Mouse (Mus musculus) stomach, postnatal 0 days (tissue): Measurements from ENCODE around the gene Gabarapl2. TPM values are rescaled to one million over a fixed set of nuclear protein-coding genes. Genes with fewer than 3 reads are reported as not detected.

Experiments used
- ATAC-seq: fragments of 200-750 bp; cut with Nextera tagmentation; 2 replicates; pipeline ENCODE4 v1.8.0; 2017; ENCODE audit not compliant: low FRiP score, low TSS enrichment
- DNase-seq: peaks from one replicate; pipeline ENCODE4 v3.0.0-alpha.2; 2016; ENCODE audit warnings: low spot score
- H3K27ac ChIP-seq: fragments of 300-500 bp; sonication (generic); replicated peaks from 2 replicates; pipeline ENCODE4 v1.5.1; 2014; ENCODE audit warnings: mild to moderate bottlenecking, control low read depth
- H3K27me3 ChIP-seq: fragments of 300-500 bp; sonication (generic); 2 replicates; pipeline ENCODE4 v1.6.1; 2014; ENCODE audit warnings: low read length; ENCODE audit not compliant: control insufficient read depth, insufficient read depth
- H3K36me3 ChIP-seq: fragments of 300-500 bp; sonication (generic); 2 replicates; pipeline ENCODE4 v1.6.1; 2014; ENCODE audit warnings: low read length, mixed read lengths; ENCODE audit not compliant: control insufficient read depth, insufficient read depth
- H3K4me1 ChIP-seq: fragments of 300-500 bp; sonication (generic); replicated peaks from 2 replicates; pipeline ENCODE4 v1.6.1; 2014; ENCODE audit warnings: antibody characterized with exemption; ENCODE audit not compliant: control insufficient read depth, insufficient read depth
- H3K4me2 ChIP-seq: fragments of 300-500 bp; sonication (generic); replicated peaks from 2 replicates; pipeline ENCODE4 v1.6.1; 2014; ENCODE audit warnings: low read depth, mild to moderate bottlenecking, control low read depth, moderate library complexity
- H3K4me3 ChIP-seq: fragments of 300-500 bp; sonication (generic); 2 replicates; pipeline ENCODE4 v1.5.1; 2014; ENCODE audit warnings: low read depth, low read length, control low read depth
- H3K9ac ChIP-seq: fragments of 300-500 bp; sonication (generic); 2 replicates; pipeline ENCODE4 v1.6.1; 2014; ENCODE audit warnings: mild to moderate bottlenecking, low read length, control low read depth, mixed read lengths
- H3K9me3 ChIP-seq: fragments of 300-500 bp; sonication (generic); 2 replicates; pipeline ENCODE4 v1.6.1; 2016; ENCODE audit warnings: low read length; ENCODE audit not compliant: control insufficient read depth
- CTCF ChIP-seq: IDR thresholded peaks from 2 replicates; pipeline ENCODE4 v1.5.1; 2016; ENCODE audit warnings: antibody characterized with exemption, low read depth, mild to moderate bottlenecking, moderate library complexity
- EP300 ChIP-seq: optimal IDR thresholded peaks from 2 replicates; pipeline ENCODE3; 2016; ENCODE audit warnings: antibody characterized with exemption
- WGBS: fragments of 180-500 bp; shearing (Covaris S2); extraction: QIAGEN DNeasy Blood & Tissue Kit; methylation state at CpG from one replicate; pipeline ENCODE4 v1.1.7; 2014; 5-methylcytosine and 5-hydroxymethylcytosine counted together
- polyA plus RNA-seq: library from polyadenylated mRNA; unstranded; fragments of >200 nt; fragmentation: Nextera tagmentation; extraction: Ambion mirVana; gene quantifications from 2 replicates; pipeline ENCODE4 v1.2.1, GENCODE M21; 2015

The Gabarapl2 gene
- polyA plus RNA-seq, 1 experiment from 2014 or later, result 290 TPM

GRCm38 (mm10) chr8:111951317-111951716 lies 10.8 kb downstream of the Gabarapl2 start:
- no peak for ATAC-seq
- WGBS, result 96% methylated on average over 7 of the region's 7 CpGs
- no peaks in the 10 kb centered on the region for H3K27me3 ChIP-seq

DNA sequence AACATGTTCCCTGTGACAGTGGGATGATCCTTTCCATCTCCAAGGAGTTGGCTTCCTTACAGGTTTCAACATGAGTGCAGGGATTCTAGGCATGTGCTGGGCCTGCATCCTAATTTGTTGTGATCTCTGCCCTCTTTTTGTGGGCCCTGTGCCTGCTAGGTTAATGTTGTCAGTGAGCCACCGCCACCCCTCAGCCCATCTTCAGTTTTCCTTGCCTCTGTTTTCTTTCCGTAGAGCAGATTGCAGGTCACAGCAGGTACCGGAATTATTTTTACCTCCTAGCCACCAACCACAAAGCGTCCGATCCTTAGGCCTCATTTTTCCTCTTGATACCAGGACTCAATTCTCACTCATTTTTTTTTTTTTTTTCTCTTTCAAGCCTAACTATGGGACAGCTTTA lies 11.4 kb downstream of the Gabarapl2 start:
- Histone ChIP-seq H3K4me3 (no peak overlapping the region), H3K9me3 (no peaks in the 10 kb centered on the region), H3K4me1 (no peaks in the 10 kb centered on the region), H3K27me3 (no peaks in the 10 kb centered on the region), H3K27ac (no peak overlapping the region), H3K4me2 (no peak overlapping the region), H3K36me3 (peaks cover 16% of the 10 kb centered on the region), H3K9ac (no peak overlapping the region)
- no peak for ATAC-seq
- DNase-seq, result no peak
- TF ChIP-seq CTCF, result no peak
- no peak for TF ChIP-seq EP300
- 100% methylated on average over 5 of the region's 5 CpGs for WGBS

More at GRCm38 (mm10) chr8:111951317-111951716, 10.8 kb downstream of the Gabarapl2 start:
- Histone ChIP-seq H3K4me3 (no peak overlapping the region), H3K4me2 (no peak overlapping the region), H3K4me1 (no peaks in the 10 kb centered on the region), H3K9me3 (no peaks in the 10 kb centered on the region), H3K36me3 (peaks cover 15% of the 10 kb centered on the region), H3K27ac (no peak overlapping the region), H3K9ac (no peak overlapping the region)
- TF ChIP-seq CTCF (no peak), EP300 (no peak)
- DNase-seq, result no peak

DNA sequence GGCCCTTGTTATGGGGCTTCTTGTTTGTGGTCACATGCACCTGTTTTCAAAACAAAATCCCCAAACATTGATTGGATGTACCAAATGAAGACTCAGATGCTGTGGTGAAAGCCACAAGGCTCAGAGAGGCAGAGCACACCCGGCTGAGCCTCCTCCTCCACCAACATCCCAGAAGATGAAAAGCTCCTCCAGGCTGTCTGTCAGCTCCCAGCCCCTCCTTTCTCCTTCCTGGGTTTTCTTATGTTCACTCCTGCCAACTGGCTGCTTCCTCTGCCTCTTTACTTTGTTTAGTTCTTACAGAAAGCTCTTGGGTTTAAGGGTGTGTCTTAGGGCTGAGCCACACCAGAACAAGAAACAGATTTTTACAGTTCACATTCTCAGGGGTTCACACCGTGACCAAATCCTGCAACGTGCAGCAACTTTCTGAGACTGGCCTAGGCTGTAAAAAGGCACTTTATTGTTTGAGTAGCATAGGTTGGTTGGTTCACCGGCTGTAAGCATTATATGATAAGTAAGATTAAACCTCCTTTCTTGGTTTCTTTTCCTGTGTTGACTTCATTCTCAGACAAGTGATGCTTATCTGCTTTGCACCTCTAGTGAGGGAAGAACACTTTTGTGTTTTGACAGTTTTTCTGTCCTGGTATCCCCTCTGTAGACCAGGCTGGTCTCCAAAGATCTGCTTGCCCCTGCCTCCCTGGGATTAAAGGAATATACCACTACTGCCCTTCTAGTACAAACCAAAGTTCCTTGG lies 14.5 kb downstream of the Gabarapl2 start:
- Histone ChIP-seq H3K4me2 (no peak overlapping the region), H3K9ac (no peak overlapping the region), H3K27me3 (no peaks in the 10 kb centered on the region), H3K27ac (no peak overlapping the region), H3K4me1 (no peaks in the 10 kb centered on the region), H3K9me3 (no peaks in the 10 kb centered on the region), H3K4me3 (no peak overlapping the region), H3K36me3 (peaks cover 15% of the 10 kb centered on the region; the same call in 1 of the 2 replicates)
- DNase-seq, result no peak
- no peak for TF ChIP-seq EP300
- TF ChIP-seq CTCF, result no peak
- 69% methylated on average over 4 of the region's 4 CpGs for WGBS
- no peak for ATAC-seq

DNA sequence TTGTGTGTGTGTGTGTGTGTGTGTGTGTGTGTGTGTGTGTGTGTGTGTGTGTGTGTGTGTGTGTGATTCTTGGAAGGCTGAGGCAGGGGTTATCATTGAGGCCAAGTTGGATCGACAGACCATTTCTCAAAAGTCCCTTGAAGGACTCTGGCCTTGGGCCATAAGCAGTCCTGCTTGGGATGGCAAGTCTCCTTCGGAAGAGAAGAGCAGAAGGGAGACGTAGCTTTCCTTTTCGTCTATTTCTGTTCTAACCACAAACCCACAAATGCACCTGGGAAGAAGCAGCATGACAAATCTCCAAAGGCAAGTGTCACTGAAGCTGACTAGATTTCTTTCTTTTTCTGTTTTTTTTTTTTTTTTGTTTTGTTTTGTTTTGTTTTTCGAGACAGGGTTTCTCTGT lies 15.4 kb downstream of the Gabarapl2 start:
- Histone ChIP-seq H3K9me3 (no peaks in the 10 kb centered on the region), H3K4me1 (no peaks in the 10 kb centered on the region), H3K9ac (no peak overlapping the region), H3K4me2 (no peak overlapping the region), H3K27me3 (no peaks in the 10 kb centered on the region), H3K4me3 (no peak overlapping the region), H3K27ac (no peak overlapping the region), H3K36me3 (peaks cover 15% of the 10 kb centered on the region; the same call in 1 of the 2 replicates)
- ATAC-seq (no peak), DNase-seq (no peak)
- TF ChIP-seq CTCF, result no peak
- TF ChIP-seq EP300, result no peak
- 89% methylated on average over 5 of the region's 5 CpGs for WGBS

GRCm38 (mm10) chr8:111957231-111957630 lies 16.7 kb downstream of the Gabarapl2 start:
- TF ChIP-seq CTCF (no peak), EP300 (no peak)
- no peaks in the 10 kb centered on the region for H3K27me3 ChIP-seq
- no peaks in the 10 kb centered on the region for H3K9me3 ChIP-seq
- WGBS, result 95% methylated on average over 2 of the region's 2 CpGs
- no peak overlapping the region for H3K27ac ChIP-seq
- ATAC-seq (no peak), DNase-seq (no peak)
- no peak overlapping the region for H3K9ac ChIP-seq
- no peak overlapping the region for H3K4me3 ChIP-seq
- peaks cover 15% of the 10 kb centered on the region; the same call in 1 of the 2 replicates for H3K36me3 ChIP-seq
- H3K4me2 ChIP-seq, result no peak overlapping the region
- H3K4me1 ChIP-seq, result no peaks in the 10 kb centered on the region

- peaks cover 3% of the 10 kb centered on the region; the same call in 1 of the 2 replicates for H3K36me3 ChIP-seq
- H3K4me3 ChIP-seq, result no peak overlapping the region
- TF ChIP-seq CTCF (no peak), EP300 (no peak)
- H3K9me3 ChIP-seq, result no peaks in the 10 kb centered on the region
- no peaks in the 10 kb centered on the region for H3K4me1 ChIP-seq
- no peak overlapping the region for H3K4me2 ChIP-seq
- DNase-seq (no peak), ATAC-seq (no peak; the same call in 1 of the 2 replicates)
- H3K27me3 ChIP-seq, result no peaks in the 10 kb centered on the region
- H3K27ac ChIP-seq, result no peak overlapping the region
- no peak overlapping the region for H3K9ac ChIP-seq
- 73% methylated on average over 15 of the region's 15 CpGs for WGBS
Observed at GRCm38 (mm10) chr8:111960591-111961321, 20.3 kb downstream of the Gabarapl2 start.
